Mouse (Mus musculus) inflammation-experienced regulatory T-cells, adult 6 months (primary cell): ENCODE measurements around the gene Acbd6. TPM values are rescaled to one million over a fixed set of nuclear protein-coding genes. Genes with fewer than 3 reads are reported as not detected.

Experiments
- ATAC-seq: one replicate; pipeline ENCODE4 v1.8.0; 2017
- polyA plus RNA-seq, 3 experiments: library from polyadenylated mRNA; unstranded; fragments of 100-300 nt; shearing (Covaris generic); gene quantifications; one replicate each; pipeline ENCODE4 v1.2.1; 2017

The Acbd6 gene
- polyA plus RNA-seq, 3 experiments from 2014 or later: 6.8 to 10.4 (median 8.6) TPM

- no peak for ATAC-seq
These were observed 2.8 kb downstream of the Acbd6 start for GRCm38 (mm10) chr1:155560678-155561077.

GRCm38 (mm10) chr1:155562206-155562605 is 4.3 kb downstream of the Acbd6 start:
- no peak for ATAC-seq

GRCm38 (mm10) chr1:155564741-155565140 is 6.8 kb downstream of the Acbd6 start:
- peak; percentile 92 for ATAC-seq

DNA sequence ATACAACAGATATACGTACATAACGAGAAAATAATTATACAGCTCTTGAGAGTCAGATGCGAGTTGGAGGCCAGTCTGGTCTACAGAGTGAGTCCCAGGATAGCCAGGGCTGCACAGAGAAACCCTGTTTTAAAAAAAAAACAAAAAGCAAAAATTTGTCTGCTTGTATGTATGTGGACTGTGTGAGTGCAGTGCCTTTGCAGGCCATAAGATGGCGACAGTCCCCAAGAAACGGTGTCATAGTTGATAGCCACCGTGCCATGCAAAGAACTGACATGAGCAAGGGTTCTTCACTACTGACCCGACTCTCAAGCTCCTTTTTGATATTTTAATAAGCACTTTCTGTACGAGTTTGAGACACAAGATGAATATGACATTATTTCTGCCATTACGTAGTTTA is 10.2 kb downstream of the Acbd6 start:
- peak; percentile 19 for ATAC-seq

DNA sequence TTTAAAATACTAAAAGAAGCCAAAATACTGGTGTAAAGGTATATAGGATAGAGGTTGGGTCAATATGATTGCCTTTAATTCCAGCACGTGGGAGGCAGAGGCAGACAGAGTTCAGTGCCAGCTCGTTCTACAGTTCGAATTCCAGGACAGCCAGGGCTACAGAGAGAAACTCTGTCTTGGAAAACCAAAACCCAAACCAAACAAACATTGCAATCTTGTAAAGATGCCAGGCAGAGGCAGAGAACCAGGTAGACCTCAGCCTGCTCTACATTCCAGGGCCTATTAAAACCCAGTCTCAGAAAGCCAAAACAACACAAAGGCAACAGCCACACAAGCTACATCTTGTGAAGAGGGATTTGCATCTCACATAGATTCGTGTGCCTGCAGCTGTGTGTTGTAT is 11.4 kb downstream of the Acbd6 start:
- ATAC-seq: no peak

DNA sequence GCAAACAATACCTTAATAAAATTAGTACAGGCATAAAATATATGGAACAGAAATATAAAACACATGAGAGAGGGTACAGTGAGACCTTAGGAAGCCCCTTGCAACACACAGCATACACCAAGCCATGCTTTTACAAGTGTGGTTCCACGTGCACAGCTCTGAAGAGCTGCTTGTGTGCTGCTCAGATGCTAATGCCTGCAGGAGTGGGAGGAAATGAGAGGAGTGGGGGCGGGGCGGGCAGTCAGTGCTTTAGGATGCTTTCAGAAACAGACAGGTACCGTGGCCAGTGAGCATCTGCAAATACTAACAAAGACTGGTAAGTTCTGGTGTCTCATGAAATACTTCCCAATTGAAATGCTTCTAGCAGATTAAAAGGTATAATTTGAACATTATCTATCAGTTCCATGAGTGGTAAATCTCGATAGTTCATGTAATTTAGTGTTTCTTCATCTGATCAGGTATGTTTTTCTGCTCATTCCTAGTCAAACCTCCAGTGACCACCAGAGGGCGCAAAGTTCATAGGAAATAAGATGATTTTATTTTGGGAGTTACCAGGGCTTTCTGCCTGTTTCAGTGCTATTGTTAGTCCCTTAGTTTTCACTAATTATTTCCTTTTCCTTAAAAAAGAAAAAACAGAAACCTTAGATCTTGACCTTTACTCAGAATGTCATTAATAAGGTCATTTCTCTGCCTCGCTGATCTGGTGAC is 17.2 kb downstream of the Acbd6 start:
- peak; percentile 55 for ATAC-seq

- ATAC-seq: peak; percentile 77
These were observed 18.5 kb downstream of the Acbd6 start for GRCm38 (mm10) chr1:155576432-155576831.

- no peak for ATAC-seq
These were observed 19.4 kb downstream of the Acbd6 start for GRCm38 (mm10) chr1:155577316-155577715.

GRCm38 (mm10) chr1:155587961-155588360 is 30.0 kb downstream of the Acbd6 start:
- no peak for ATAC-seq

DNA sequence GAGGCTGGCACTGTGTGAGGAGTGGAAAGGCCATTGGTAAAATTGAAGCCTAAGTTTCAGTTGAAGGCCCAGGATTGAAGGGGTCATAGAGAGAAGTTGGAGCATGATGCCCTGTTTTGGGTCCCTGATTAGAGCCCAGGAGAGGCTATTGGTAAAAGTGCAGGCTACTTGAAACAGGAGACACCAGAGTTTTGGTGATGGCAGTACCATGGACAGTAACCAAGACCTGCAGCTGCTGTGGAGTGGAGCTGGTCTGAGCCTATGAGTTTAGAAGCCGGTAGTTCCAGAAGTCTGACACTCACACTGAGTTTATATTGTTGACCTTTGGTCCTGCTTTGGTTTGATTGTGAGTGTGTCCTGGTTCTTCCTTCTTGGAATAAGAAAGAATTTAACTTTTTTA is 36.2 kb downstream of the Acbd6 start:
- no peak for ATAC-seq

DNA sequence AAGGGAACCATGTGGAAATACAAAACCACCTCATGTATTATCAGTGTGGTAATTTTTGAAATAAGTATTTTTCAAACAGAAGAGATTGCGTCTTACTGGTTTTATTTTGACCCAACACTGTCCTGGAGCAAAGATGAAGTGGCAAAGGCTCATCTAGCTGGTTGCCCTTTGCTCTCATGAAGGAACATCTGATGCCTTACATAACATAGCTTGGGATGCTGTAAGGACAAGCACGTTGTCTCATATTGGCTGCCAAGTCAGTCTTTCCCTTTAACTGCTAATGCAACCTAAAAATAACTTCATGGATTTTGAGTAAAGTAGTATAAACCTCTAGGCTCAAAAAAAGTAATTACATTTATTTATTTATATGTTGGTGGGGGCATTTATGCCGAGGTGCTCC is 38.7 kb downstream of the Acbd6 start:
- ATAC-seq: no peak

GRCm38 (mm10) chr1:155604706-155605105 is 46.8 kb downstream of the Acbd6 start:
- ATAC-seq: no peak

GRCm38 (mm10) chr1:155605391-155606155 is 47.7 kb downstream of the Acbd6 start:
- no peak for ATAC-seq

DNA sequence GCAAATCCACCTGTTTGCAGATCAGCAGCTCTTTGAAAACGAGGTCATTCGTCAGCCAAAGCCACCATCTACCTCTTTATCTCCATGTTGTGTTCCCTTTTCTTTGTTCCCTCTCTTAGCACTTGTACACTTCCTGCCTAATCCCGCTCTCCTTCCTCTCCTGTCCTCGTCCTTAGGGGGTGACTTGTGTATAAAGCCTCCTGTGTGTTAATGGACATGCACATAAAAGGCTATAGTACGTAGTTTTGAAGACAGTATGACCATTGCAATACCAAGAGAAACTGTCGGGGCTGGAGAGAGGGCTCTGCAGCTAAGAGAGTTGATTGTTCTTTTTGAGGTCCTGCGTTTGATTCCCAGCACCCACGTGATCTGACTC is 48.2 kb downstream of the Acbd6 start:
- no peak for ATAC-seq

DNA sequence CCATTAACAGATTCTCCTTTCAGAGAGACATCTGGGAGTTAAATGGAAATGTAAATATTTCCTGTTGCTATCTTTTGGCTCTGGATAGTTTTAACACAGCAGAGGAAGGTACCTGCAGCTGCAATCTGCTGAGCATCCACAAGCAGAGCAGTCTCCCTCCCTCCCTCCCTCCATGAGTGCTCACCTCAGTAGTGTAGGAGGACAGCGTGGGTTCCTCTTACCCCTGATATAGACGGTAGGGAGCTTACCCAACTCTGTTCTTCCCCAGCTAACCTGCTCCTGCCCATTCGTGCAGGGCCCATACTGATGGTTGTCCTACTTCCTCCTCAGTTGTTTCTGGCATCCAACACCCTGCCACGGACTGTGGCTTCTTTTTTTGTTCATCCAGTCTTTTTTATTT is 50.6 kb downstream of the Acbd6 start:
- no peak for ATAC-seq

GRCm38 (mm10) chr1:155614426-155614825 is 56.5 kb downstream of the Acbd6 start:
- ATAC-seq: no peak

- no peak for ATAC-seq
These were observed 63.2 kb downstream of the Acbd6 start for GRCm38 (mm10) chr1:155621075-155621474.

DNA sequence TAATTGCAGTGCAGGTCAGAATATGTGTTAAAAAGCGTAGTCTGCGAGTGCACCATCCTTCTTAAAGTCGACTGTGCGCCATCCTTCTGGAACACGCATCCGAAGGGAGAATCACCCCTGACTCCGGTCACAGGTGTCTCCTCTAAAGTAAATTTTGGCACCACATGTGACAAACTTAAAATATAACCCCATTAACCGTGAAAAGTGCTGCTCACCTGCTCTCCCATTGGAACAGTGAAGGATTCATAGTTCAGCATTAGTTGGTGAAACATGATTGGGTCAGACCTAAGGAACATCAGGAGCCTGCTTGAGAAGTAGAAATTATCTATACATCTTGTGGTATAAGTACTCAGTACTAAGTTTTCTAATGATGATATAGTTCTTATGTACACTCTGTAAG is 65.3 kb downstream of the Acbd6 start:
- ATAC-seq: no peak

DNA sequence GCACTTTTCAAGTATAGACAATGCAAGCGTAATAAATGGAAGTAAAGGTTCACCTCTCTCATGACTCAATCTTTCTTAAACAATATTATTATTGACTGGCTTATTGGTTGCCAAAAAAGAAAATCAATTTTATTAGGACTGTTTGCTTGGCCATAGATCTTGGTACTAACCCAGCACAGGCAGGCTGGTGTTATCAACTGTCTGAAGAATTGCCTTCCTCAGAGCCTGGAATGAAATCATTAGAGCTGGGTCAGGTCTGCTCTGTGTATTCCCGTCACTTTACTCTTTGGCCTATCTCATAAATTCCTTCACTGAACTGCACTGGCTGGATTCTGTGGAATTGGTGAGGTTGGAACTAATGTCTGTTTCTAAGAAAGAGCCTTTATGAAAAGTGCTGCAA is 69.8 kb downstream of the Acbd6 start:
- no peak for ATAC-seq

DNA sequence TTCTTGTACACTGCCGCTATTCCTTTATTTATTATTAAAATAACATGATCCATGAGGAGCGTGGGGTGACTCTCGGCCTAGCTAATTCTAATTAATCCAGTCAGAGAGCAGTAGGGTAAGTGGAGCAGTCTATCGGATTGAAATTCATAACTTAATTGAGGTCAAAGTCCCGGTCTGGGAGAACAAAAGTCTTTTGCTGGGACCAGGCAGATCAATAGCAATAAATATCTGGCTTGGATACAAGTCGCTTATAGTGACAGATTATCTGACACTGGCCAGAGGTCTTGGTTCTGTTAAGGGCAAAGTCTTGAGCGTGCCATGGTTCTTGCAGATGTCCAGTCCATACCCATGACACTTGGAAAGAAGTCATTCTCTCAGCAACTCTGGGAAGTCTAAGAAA is 78.7 kb downstream of the Acbd6 start:
- no peak for ATAC-seq

- ATAC-seq: no peak
These were observed 87.9 kb downstream of the Acbd6 start for GRCm38 (mm10) chr1:155645816-155646215.

DNA sequence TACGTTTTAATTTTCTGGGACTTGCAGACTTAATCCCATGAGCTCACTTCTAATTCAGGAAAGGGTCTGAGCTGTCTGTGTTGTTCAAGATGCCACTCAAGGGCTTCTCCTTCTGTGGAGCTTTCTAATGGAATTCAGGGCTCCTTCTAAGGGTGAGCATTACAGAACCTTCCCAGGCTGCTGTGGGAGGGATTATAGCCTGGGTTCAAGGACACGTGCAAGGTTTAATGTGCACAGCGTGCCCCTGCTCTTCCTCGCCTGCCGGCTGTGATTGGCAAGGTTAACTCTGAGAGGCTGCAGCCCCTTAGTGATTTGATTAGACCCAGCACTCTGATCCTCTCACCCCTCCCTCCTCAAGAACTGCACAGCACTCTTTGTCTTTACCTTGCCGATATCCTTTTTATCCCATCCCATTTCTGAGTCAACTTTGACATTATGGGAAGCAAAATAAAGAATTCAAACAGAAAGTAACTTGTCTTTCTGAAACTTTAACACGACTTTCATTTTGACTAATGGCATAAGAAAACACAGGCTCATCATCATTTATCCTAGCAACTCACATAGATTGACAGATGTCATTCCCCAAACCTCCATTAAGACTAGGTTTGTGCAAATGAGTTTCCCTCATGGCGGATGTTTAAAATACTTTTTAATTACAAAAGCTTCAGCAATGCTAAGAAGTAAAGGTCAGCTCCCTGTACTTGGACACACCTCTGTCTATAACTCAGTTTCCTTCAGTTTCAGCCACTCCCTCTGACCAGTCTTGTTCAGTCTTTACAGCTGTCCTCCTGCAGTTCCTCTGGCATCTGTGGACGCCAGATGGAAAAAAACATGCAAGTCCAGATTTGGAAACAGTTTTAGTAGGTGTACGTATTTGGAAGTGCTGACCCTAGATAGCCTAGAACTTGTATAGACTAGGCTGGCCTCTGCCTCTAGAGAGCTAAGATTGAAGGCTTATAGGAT is 88.7 kb downstream of the Acbd6 start:
- ATAC-seq: no peak
